Mouse (Mus musculus) forebrain, postnatal 0 days (tissue): Measurements from ENCODE around the gene Tial1. TPM values are rescaled to one million over a fixed set of nuclear protein-coding genes. Genes with fewer than 3 reads are reported as not detected.

ENCODE experiments used
- ATAC-seq: fragments of 200-750 bp; cut with Nextera tagmentation; 2 replicates; pipeline ENCODE4 v1.8.0; 2017; ENCODE audit warnings: mild to moderate bottlenecking, moderate library complexity
- DNase-seq: peaks from one replicate; pipeline ENCODE4 v3.0.0-alpha.2; 2015
- H3K27ac ChIP-seq: fragments of 300-500 bp; sonication (generic); 2 replicates; pipeline ENCODE4 v1.5.1; 2014; ENCODE audit warnings: low read depth, mild to moderate bottlenecking, antibody characterized with exemption, low read length, moderate library complexity, mixed read lengths
- H3K27me3 ChIP-seq: fragments of 300-500 bp; sonication (generic); 2 replicates; pipeline ENCODE4 v1.6.1; 2014; ENCODE audit warnings: mild to moderate bottlenecking, low read length, mixed read lengths; ENCODE audit not compliant: insufficient read depth
- H3K36me3 ChIP-seq: fragments of 300-500 bp; sonication (generic); 2 replicates; pipeline ENCODE4 v1.6.1; 2014; ENCODE audit warnings: mild to moderate bottlenecking, moderate library complexity; ENCODE audit not compliant: insufficient read depth
- H3K4me1 ChIP-seq: fragments of 300-500 bp; sonication (generic); 2 replicates; pipeline ENCODE4 v1.6.1; 2014; ENCODE audit warnings: antibody characterized with exemption; ENCODE audit not compliant: insufficient read depth
- H3K4me2 ChIP-seq: fragments of 300-500 bp; sonication (generic); 2 replicates; pipeline ENCODE4 v1.6.1; 2014; ENCODE audit warnings: low read depth, mild to moderate bottlenecking, moderate library complexity
- H3K4me3 ChIP-seq: fragments of 300-500 bp; sonication (generic); 2 replicates; pipeline ENCODE4 v1.5.1; 2014; ENCODE audit warnings: low read depth, low read length, mixed read lengths
- H3K9ac ChIP-seq: fragments of 300-500 bp; sonication (generic); 2 replicates; pipeline ENCODE4 v1.6.1; 2014; ENCODE audit warnings: mild to moderate bottlenecking
- H3K9me3 ChIP-seq: fragments of 300-500 bp; sonication (generic); 2 replicates; pipeline ENCODE4 v1.6.1; 2016; ENCODE audit warnings: low read length
- CTCF ChIP-seq: sonication (generic); IDR thresholded peaks from 2 replicates; pipeline ENCODE4 v1.5.1; 2016; ENCODE audit warnings: antibody characterized with exemption, control low read depth, low read depth
- WGBS: fragments of 180-500 bp; shearing (Covaris S2); extraction: QIAGEN DNeasy Blood & Tissue Kit; methylation state at CpG from one replicate; pipeline ENCODE4 v1.1.7; 2014; 5-methylcytosine and 5-hydroxymethylcytosine counted together
- polyA plus RNA-seq: library from polyadenylated mRNA; unstranded; fragments of >200 nt; fragmentation: Nextera tagmentation; extraction: Ambion mirVana; gene quantifications from 2 replicates; pipeline ENCODE4 v1.2.1, GENCODE M21; 2015
- total RNA-seq: library from RNA; depleted of rRNA; stranded (reverse); fragments of >200 nt; gene quantifications from 2 replicates; pipeline ENCODE4 v1.2.3, GENCODE M21; 2014

The Tial1 gene
- total and polyA plus RNA-seq, 2 experiments from 2014 or later = 22.5 to 76.7 TPM

GRCm38 (mm10) chr7:128403988-128404387 lies 57.5 kb downstream of the Tial1 start:
- WGBS = 86% methylated on average over 6 of the region's 6 CpGs
- no peaks in the 10 kb centered on the region for H3K36me3 ChIP-seq
- ATAC-seq = no peak
- no peak for TF ChIP-seq CTCF
- no peak overlapping the region for H3K4me2 ChIP-seq
- H3K4me1 ChIP-seq = no peaks in the 10 kb centered on the region
- H3K27me3 ChIP-seq = no peaks in the 10 kb centered on the region
- H3K9ac ChIP-seq = no peak overlapping the region
- no peaks in the 10 kb centered on the region for H3K9me3 ChIP-seq
- H3K4me3 ChIP-seq = no peak overlapping the region
- no peak for DNase-seq
- no peak overlapping the region for H3K27ac ChIP-seq

GRCm38 (mm10) chr7:128403586-128403985 lies 57.9 kb downstream of the Tial1 start:
- Histone ChIP-seq H3K36me3 (no peaks in the 10 kb centered on the region), H3K4me3 (no peak overlapping the region), H3K27ac (no peak overlapping the region), H3K27me3 (no peaks in the 10 kb centered on the region), H3K4me1 (no peaks in the 10 kb centered on the region), H3K4me2 (no peak overlapping the region), H3K9ac (no peak overlapping the region), H3K9me3 (no peaks in the 10 kb centered on the region)
- DNase-seq = no peak
- no peak for ATAC-seq
- TF ChIP-seq CTCF = no peak
- WGBS = 88% methylated on average over 6 of the region's 6 CpGs

GRCm38 (mm10) chr7:128403128-128403527 lies 58.4 kb downstream of the Tial1 start:
- Histone ChIP-seq H3K4me3 (no peak overlapping the region), H3K4me2 (no peak overlapping the region), H3K36me3 (no peaks in the 10 kb centered on the region), H3K4me1 (no peaks in the 10 kb centered on the region), H3K27me3 (no peaks in the 10 kb centered on the region), H3K27ac (no peak overlapping the region), H3K9me3 (no peaks in the 10 kb centered on the region), H3K9ac (no peak overlapping the region)
- no peak for DNase-seq
- no peak for ATAC-seq
- WGBS = 86% methylated on average over 10 of the region's 10 CpGs
- no peak for TF ChIP-seq CTCF

- ATAC-seq = no peak
- no peak overlapping the region for H3K4me3 ChIP-seq
- no peak overlapping the region for H3K27ac ChIP-seq
- H3K4me2 ChIP-seq = no peak overlapping the region
- no peak overlapping the region for H3K9ac ChIP-seq
- DNase-seq = no peak
- no peaks in the 10 kb centered on the region for H3K27me3 ChIP-seq
- 91% methylated on average over 8 of the region's 8 CpGs for WGBS
- no peaks in the 10 kb centered on the region for H3K9me3 ChIP-seq
- no peak for TF ChIP-seq CTCF
- no peaks in the 10 kb centered on the region for H3K36me3 ChIP-seq
- no peaks in the 10 kb centered on the region for H3K4me1 ChIP-seq
These were observed 58.9 kb downstream of the Tial1 start for GRCm38 (mm10) chr7:128402577-128402976.

GRCm38 (mm10) chr7:128398664-128399063 lies 62.9 kb downstream of the Tial1 start:
- H3K4me2 ChIP-seq = no peak overlapping the region
- TF ChIP-seq CTCF = no peak
- no peak overlapping the region for H3K27ac ChIP-seq
- no peak overlapping the region for H3K9ac ChIP-seq
- H3K4me3 ChIP-seq = no peak overlapping the region
- H3K36me3 ChIP-seq = no peaks in the 10 kb centered on the region
- H3K9me3 ChIP-seq = no peaks in the 10 kb centered on the region
- no peaks in the 10 kb centered on the region for H3K4me1 ChIP-seq
- no peak for DNase-seq
- WGBS = 80% methylated on average over 4 of the region's 4 CpGs
- ATAC-seq = no peak
- H3K27me3 ChIP-seq = no peaks in the 10 kb centered on the region

GRCm38 (mm10) chr7:128397066-128397465 lies 64.5 kb downstream of the Tial1 start:
- Histone ChIP-seq H3K27ac (no peak overlapping the region), H3K27me3 (no peaks in the 10 kb centered on the region), H3K4me2 (no peak overlapping the region), H3K4me1 (no peaks in the 10 kb centered on the region), H3K36me3 (no peaks in the 10 kb centered on the region), H3K4me3 (no peak overlapping the region), H3K9me3 (no peaks in the 10 kb centered on the region), H3K9ac (no peak overlapping the region)
- no peak for TF ChIP-seq CTCF
- 56% methylated on average over 2 of the region's 2 CpGs for WGBS
- DNase-seq (no peak), ATAC-seq (no peak)

GRCm38 (mm10) chr7:128393756-128394155 lies 67.8 kb downstream of the Tial1 start:
- Histone ChIP-seq H3K27me3 (no peaks in the 10 kb centered on the region), H3K4me2 (no peak overlapping the region), H3K4me3 (no peak overlapping the region), H3K27ac (no peak overlapping the region), H3K4me1 (no peaks in the 10 kb centered on the region), H3K36me3 (no peaks in the 10 kb centered on the region), H3K9ac (no peak overlapping the region), H3K9me3 (no peaks in the 10 kb centered on the region)
- DNase-seq = no peak
- no peak for TF ChIP-seq CTCF
- no peak for ATAC-seq
- WGBS = 76% methylated on average over 4 of the region's 4 CpGs

- Histone ChIP-seq H3K4me2 (no peak overlapping the region), H3K36me3 (no peaks in the 10 kb centered on the region), H3K27me3 (no peaks in the 10 kb centered on the region), H3K9me3 (no peaks in the 10 kb centered on the region), H3K27ac (no peak overlapping the region), H3K4me1 (no peaks in the 10 kb centered on the region), H3K9ac (no peak overlapping the region), H3K4me3 (no peak overlapping the region)
- DNase-seq (no peak), ATAC-seq (no peak)
- WGBS = 38% methylated on average over 5 of the region's 5 CpGs
- no peak for TF ChIP-seq CTCF
These were observed 68.6 kb downstream of the Tial1 start for GRCm38 (mm10) chr7:128392972-128393314.
